Mouse (Mus musculus): ENCODE measurements at regions not wholly inside any gene's neighbourhood (a gene's known extent, or its start where the extent isn't known, plus 50 kb on each side); places are given as distances from the start of the nearest gene placed in this dataset.

GRCm38 (mm10) chr7:118318432-118319135 is 75.1 kb upstream of the Smg1 start:
- TF ChIP-seq EP300 (IDR thresholded peaks at IDR 0.05; ENCODE audit: low read depth) (no peak), CTCF (IDR thresholded peaks at IDR 0.05; ENCODE audit: low read depth) (no peak)
